Mouse (Mus musculus): ENCODE measurements at regions not wholly inside any gene's neighbourhood (a gene's known extent, or its start where the extent isn't known, plus 50 kb on each side); places are given as distances from the start of the nearest gene placed in this dataset.
A peak's percentile ranks its signal among the peaks of the same experiment; 100 is the strongest.

DNA sequence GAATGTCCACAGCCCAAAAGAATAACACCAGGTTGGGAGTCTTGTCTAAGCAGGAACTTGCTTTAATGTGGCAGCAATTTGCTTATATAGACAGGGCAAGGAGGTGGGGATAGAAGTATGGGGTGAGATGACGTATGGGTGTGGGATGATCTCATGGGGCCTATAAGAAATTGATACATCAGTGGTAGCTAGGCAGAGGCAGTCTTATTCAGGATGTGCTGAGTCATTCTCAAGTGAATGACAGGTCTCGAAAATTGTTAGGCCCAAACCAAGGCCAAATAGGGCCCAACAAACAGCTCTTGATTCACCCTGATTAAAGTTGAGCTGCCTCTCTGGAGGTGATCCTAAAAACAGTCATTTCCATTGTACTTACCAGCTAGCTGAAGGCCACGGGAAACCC, 162.3 kb upstream of the Zc3h12c start:
- WGBS = 71% methylated on average over 3 of the region's 3 CpGs
- DNase-seq (ENCODE audit: low read depth, low spot score) = no peak

DNA sequence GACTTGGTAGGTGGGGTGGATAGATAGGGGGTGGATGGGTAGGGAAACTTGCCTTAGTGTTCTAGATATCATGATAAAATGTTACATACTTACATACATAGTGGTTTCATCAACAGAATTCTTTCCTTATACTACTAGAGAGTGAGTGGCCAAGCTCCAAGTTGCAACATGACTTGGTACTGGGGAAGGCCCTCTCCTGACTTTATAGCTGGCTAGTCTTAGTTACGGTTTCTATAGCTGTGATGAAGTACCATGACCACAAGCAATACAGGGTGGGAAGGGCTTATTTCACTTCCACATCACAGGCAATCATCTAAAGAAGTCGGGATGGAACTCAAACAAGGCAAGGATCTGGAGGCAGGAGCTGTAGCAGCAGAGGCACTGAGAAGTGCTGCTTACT, 156.0 kb upstream of the Zc3h12c start:
- no peak for DNase-seq (ENCODE audit: low read depth, low spot score)
- 79% methylated on average over 2 of the region's 2 CpGs for WGBS

DNA sequence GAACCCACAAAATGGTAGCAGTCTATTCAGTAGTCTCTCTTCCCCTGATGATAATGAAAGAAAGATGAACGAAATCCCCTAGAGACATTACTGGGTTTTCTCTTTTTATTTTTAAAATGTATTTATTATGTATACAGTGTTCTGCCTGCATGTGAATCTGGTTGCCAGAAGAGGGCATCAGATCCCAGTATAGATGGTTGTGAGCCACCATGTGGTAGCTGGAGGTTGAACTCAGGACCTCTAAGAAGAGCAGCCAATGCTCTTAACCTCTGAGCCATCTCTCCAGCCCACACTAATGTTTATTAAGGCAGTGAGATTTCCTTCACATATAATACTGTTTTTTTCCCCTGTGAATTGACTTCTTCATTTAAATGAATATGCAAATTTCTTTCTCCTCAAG, 155.4 kb upstream of the Zc3h12c start:
- 83% methylated on average over 1 of the region's 1 CpGs for WGBS
- DNase-seq (ENCODE audit: low read depth, low spot score) = no peak

DNA sequence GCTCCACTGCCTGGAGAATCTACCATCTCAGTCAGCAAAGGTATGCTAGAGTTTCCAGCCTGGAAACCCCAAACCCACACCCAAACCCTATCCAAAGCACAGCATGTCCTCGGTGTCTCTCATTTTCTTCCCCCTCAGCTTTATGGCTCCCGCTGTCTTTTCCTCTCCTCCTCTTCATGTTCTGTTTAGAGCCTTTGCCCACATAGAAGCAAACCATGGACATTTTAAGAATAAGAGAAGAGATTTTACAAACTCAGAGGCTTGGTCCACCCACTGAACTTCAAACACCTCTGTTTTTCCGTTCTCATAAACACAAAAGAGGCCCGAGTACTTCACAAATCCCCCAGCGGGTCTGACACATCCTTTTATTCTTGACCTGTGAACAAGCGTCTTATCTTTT, 154.9 kb upstream of the Zc3h12c start:
- no peak for DNase-seq (ENCODE audit: low read depth, low spot score)
- WGBS = 81% methylated on average over 6 of the region's 6 CpGs

DNA sequence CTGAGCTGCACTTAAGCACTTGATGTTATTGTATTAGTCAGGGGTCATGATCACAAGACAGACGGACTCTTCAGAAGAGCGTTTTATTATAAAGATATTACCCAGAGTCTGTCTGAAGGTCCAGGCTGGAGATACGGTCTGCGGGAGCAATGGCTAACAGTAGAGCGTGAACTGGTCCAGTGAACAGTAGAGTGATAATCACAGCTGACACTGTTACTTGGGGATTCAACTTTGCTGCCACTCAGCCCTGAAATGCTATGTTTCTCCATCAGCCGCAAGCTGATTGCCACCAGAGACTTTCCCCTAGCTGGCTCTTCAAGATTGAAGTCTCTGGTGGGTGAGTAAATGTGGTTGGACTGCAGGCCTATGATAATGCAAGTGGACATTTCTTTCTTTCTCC, 133.1 kb upstream of the Zc3h12c start:
- WGBS = 79% methylated on average over 6 of the region's 6 CpGs
- DNase-seq (ENCODE audit: low read depth, low spot score) = no peak

DNA sequence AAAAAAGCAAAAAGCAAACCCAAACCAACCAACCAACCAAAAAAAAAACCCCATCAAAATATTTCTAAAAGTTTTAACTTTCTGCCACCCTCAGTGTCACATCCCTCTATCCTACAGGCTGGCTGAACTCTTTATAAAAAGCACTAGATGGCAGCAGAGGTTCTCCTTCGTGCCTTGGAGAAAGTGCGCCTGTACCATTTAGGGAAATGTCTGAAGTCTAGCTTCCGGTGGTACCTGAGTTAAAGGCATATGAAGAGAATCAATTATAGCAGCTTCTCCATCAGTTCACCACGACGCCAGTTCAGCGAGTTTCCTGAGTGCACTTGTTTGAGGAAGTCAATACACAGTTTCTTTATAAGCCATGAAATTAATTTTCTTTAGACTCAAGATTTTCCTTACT, 130.0 kb upstream of the Zc3h12c start:
- 5% methylated on average over 6 of the region's 6 CpGs for WGBS
- no peak for DNase-seq (ENCODE audit: low read depth, low spot score)

DNA sequence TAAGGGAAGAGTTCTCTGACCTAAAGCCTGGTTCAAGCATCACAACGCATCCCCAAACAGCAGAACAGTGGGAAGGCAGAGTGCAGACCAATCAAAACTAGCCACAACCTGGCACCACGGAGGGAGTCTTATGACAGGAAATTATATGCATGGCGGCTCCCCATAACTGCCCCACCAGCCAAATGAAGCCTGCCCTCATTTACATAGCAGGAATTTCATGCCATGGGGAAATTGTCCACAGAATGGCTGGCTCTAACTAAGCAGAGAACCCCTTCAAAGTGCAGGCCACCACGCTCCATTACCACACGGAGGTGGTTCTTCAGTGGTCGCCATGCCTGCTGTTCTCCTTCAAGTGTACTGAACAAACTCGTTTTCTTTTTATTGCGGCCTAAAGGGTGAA, 126.3 kb upstream of the Zc3h12c start:
- DNase-seq (ENCODE audit: low read depth, low spot score) = no peak
- 63% methylated on average over 8 of the region's 8 CpGs for WGBS

DNA sequence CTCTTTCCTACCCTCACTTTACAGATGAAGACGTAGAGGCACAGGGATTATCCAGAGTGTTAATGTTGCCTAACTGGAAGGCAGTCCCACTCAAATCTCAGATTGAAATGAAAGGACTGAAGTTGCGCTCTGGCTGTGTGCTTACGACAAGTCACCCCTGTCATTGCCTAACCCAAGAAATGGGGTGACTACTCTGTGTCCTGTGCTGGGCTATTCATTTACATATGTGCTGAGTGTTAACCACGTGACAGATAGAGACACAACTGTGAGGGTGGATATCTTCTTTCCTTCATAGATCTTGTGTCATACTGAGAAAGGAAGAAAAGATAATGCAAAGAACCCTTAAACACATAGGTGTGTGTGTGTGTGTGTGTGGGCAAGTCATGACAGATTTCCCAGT, 120.7 kb upstream of the Zc3h12c start:
- no peak for DNase-seq (ENCODE audit: low read depth, low spot score)
- WGBS = 68% methylated on average over 4 of the region's 4 CpGs

DNA sequence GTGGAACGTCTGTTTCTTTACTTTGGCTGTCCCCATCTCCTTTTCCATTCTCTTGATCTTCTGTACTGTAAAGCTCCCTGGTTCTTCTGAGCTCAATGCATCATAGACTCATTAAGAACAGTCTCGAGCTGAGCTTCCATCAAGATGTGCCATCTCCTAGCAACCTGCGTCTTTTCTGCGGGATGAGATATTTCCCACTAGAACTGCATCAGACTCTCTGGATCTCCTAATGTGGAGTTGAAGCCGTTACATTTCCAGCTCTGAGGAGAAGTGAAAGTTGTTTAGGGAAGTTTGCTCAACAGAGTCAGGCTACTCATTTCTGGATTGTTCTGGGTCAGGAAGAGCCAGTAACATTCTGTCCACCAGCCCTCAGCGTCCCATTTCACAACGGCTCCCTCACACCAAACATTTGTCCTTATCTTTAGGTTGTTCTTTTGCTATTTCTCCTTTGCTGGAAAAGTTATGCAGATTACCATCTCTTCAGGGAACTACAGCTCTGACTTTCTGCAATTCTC, 119.4 kb upstream of the Zc3h12c start:
- WGBS = 56% methylated on average over 7 of the region's 7 CpGs
- no peak for DNase-seq (ENCODE audit: low read depth, low spot score)

DNA sequence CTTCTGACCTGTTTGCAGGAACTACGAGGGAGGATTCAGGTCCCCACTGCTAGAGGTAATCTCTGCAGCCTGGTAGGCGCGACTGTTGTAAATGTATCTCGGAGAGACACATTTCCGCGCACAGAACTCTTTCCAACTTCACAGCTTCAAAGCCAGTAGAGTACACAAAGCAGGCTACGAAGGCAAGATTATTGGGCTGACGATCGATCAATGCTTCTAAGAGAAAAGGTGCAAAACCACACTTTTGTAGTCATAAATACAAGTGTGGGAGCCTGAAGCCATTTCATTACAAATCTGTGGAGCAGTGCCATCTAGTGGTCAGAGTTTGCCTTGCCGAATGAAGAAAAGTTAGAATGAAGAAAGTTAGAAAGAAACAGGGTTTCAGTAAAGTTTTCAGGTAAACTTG, 118.9 kb upstream of the Zc3h12c start:
- DNase-seq (ENCODE audit: low read depth, low spot score) = peak; percentile 29
- WGBS = 4% methylated on average over 10 of the region's 10 CpGs

DNA sequence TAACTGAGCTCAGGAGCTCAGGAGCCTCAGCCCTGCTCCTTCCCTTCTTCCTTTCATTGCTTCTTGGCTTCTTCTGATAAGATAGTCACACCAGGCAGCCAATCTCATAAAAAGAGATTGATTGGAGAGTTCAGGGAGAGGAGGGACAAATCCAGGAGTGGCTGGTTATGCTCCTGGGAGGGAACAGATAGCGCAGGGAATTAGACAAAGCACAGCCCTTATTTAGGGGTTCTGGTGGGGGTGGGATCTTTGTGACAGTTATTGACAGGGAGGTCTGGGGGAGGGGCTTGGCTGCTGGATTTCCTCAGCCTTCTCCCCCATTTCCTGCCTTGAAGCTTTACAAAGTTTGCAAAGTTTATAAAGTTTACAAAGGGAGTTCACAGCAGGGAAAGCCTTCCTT, 117.7 kb upstream of the Zc3h12c start:
- DNase-seq (ENCODE audit: low read depth, low spot score) = no peak
- whole genome bisulfite sequencing = 7% methylated on average over 1 of the region's 1 CpGs

DNA sequence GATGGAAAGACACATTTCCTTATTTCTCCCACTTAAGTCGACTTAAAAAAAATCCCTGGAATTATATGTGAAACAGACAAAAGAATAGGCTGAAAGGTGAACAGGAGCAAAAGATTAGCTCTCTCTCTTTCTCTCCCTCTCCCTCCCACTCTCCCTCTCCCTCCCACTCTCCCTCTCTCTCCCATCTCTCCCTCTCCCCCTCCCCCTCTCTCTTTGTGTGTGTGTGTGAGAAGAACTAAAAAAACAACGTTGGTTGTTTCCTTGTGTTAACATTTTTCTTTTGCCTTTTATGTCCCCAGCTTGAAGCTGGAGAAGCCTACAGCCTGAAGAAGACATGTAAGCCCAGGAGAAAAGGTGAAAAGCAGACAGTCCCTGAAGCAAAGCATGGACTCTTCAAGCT, 115.2 kb upstream of the Zc3h12c start:
- WGBS = 24% methylated on average over 2 of the region's 2 CpGs
- DNase-seq (ENCODE audit: low read depth, low spot score) = no peak

DNA sequence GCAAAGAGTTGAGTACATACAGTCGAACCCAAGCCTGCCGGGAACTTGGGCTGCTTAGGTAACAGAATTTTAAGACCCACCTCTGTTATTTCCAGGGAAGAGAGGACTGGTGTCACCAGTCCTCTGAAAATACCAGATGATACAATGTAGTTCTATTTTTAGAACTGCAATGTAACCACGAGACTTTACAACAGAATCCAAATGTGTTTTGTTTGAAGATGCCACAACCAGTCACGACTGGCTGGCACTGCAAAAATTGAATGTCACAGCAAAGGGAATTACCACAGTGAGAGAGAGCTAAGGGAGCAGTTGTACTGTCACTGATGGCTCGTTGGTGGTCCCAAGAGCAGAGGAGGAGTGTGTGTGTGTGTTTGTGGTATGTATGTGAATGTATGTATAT, 112.6 kb upstream of the Zc3h12c start:
- no peak for DNase-seq (ENCODE audit: low read depth, low spot score)
- 44% methylated on average over 5 of the region's 5 CpGs for WGBS

DNA sequence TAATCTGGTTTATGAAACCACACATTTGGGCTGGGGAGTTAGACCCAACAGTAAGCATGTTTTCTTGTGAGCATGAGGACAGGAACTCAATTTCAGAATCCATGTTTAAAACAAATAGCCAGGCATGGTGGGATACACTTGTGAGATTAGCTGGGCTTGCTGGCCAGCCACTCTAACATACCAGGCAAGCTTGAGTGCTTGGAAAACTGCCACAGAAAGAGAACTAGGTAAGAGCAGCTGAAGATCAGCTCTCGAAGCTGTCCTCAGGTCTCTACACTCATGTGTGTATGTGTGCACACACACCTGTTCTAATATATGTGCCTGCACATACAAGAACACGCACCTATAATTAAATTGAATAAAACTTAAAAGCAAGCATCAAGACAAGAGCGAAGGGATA, 112.2 kb upstream of the Zc3h12c start:
- 78% methylated on average over 3 of the region's 3 CpGs for WGBS
- DNase-seq (ENCODE audit: low read depth, low spot score) = no peak

DNA sequence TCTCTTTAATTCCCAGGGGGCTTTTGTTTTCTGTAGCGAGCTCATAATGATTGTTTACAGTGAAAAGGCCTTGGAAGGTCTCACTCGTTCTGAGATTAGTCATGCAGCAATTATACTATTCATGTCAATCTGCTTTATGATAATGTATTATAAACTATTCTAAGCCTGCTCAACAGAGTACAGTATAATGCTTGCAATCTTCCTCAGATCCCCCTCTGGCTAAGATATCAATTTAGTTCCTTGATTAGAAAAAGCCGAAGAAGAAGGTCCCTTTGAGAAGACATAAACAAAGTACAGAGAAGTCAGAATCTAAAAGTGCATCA, 110.3 kb upstream of the Zc3h12c start:
- 45% methylated on average over 3 of the region's 3 CpGs for WGBS

DNA sequence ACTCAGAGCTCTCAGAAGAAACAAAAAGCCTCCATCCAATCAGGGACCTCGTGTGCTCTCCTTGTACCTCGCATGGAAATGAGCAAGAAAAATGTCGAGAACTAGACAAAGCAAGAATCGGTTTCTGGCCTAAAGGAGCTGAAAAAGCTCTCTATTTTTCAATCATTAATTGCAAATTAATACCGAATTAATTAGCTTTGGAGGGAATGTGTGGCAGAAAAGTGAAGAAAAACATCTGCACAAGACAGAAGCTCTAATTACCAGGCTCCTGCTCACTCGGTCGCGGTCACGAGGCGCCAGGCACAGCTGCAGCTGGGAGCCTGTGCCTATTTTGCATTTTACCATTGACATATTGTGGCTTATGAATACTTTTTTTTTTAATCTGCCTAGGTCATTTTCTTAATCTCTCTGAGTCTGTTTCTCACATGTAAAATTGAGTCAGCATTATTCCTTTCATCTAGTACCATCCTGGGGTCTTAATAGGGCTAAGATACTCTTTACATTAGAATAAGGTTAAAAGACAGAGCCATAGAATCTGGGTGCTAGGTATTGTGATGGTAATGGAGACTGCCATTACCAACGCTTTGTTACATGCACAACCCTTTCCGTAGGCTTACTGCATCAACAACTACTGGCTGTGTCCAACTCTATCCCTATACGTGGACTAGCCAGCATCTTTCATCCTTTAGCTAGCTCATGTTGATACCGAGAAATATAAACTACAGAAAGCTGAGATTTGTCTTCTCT, 109.8 kb upstream of the Zc3h12c start:
- WGBS = 64% methylated on average over 14 of the region's 14 CpGs
- DNase-seq (ENCODE audit: low read depth, low spot score) = no peak

More for the DNA sequence above, 110.3 kb upstream of the Zc3h12c start:
- DNase-seq (ENCODE audit: low read depth, low spot score) = no peak

DNA sequence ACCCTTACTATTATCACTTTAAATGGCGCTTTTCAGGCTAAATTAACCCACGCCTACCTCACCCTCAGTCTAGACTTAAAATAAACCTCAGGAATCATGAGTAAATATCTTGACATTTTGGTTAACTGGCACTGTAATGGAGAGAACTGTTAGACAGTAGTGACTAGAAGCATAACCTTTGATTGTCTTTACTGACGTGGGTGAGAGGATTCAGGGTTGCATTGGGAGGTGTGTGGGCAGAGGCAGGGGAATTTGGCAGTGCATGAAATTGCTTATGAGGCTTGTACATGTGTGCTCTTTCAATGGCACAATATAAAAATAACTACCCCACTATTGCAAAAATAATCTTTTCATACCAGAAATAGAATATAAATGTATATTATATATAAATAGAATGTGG, 105.6 kb upstream of the Zc3h12c start:
- DNase-seq (ENCODE audit: low read depth, low spot score) = no peak
- 68% methylated on average over 3 of the region's 3 CpGs for WGBS

DNA sequence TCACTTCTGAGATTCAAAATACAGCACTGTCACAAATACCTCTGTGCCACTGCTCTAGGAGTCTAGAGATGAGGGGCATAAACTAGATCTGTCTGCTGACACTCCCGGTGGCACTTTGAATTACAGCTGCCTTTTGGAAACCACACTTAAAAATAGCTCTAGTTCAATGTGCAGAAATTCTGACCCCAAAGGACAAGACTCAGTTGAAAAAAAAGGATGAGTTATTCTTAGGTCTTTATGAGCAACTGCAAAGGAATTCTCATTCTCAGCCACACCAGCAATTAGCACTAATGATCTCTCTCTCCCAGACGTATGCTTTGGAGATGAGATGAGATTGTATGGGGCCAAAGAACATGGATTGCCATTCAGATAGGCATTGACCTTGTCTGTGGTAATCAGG, 104.3 kb upstream of the Zc3h12c start:
- no peak for DNase-seq (ENCODE audit: low read depth, low spot score)
- WGBS = 63% methylated on average over 2 of the region's 2 CpGs

DNA sequence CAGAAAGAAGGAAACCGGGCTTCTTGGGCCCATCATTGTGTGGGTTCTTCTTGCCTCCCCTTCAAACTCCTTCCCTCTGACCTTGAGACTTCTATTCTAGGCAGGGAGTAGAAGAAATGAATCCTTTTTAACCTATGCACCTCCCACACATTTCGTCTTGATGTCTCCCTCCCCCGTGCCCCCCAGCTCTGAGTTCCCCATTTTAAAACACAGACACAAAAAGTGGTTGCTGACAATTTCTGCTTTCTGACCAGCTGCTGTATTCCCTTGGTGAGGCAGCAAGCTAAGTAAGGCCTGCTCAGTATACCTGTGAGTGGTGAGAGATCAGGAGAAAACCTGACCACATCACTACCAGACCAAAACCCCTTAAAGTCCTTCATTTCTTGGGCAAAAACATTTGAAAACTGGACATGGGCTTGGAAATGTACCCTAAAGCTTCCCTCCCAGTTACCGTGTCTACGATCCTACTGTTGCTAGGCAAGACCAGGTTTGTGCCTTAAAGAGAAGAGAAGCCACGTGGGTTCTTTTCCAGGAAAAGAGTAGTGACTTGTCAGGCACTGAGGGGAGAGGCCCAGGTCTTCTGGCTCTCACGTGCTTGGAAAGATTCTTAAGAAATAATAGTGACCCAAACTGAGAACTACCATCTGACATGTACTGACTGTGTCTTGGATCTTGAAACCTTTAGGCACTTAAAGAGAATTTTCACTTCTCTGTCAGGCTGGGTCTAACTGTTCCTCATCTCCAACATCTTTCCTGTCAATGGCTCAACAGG, 103.2 kb upstream of the Zc3h12c start:
- no peak for DNase-seq (ENCODE audit: low read depth, low spot score)
- 80% methylated on average over 7 of the region's 7 CpGs for WGBS

DNA sequence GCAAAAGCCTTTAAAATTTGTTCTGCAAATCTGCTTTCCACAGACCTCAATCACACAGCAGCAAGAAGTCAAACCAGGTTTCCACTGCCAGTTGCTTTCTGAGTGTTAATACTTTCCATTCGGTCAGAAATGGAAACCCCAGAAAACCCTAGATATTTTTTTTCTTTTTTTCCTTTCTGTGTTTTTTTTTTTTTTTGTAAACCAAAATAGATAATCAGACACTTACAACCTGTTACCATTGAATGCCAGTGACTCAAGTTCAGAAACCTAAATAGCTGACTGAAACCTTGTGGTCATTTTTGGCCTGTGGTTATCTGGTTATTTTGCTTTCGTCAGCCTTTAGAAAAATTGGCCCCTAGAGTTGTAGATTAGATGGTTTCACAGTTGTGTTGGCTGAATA, 93.2 kb upstream of the Zc3h12c start:
- 85% methylated on average over 2 of the region's 2 CpGs for WGBS
- no peak for DNase-seq (ENCODE audit: low read depth, low spot score)

DNA sequence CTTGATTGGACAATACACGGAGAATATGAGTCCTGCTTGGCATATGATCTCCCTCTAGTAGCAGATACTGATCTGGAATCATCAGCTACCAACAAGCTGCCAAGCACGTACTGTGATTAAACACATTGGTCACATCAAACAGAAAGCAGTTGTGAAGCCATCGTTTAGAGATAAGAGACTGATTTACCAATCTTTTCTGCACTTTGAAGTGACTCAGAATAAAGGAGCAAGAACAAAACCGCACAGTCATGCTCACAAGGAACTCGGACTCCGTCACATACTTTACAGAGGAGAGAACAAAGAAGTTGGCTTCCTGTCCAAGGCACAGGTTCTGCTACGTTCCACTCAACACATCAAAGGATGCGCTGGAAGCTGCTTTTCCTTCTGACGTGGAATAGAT, 91.1 kb upstream of the Zc3h12c start:
- DNase-seq (ENCODE audit: low read depth, low spot score) = no peak
- 39% methylated on average over 9 of the region's 9 CpGs for WGBS
